Mouse (Mus musculus) heart, adult 8-10 months (tissue): Measurements from ENCODE around the gene 1700069L16Rik. TPM values are rescaled to one million over a fixed set of nuclear protein-coding genes. Genes with fewer than 3 reads are reported as not detected.

Source experiments
- DNase-seq: peaks from one replicate; pipeline ENCODE4 v3.0.0; 2022; ENCODE audit warnings: low spot score
- total RNA-seq, 4 experiments: library from RNA; stranded (reverse); gene quantifications; 2 replicates each; pipeline ENCODE4 v1.2.4; 2022

1700069L16Rik gene
- total RNA-seq, 4 experiments from 2014 or later: not detected

GRCm38 (mm10) chr5:113644520-113644919 is 80.1 kb downstream of the 1700069L16Rik start:
- no peak for DNase-seq

- no peak for DNase-seq
Observed at GRCm38 (mm10) chr5:113643107-113643848, 81.3 kb downstream of the 1700069L16Rik start.

Other genes with a start within 250 kb of the 1700069L16Rik start
- under 1 TPM in 3 of 4 experiments, not detected in 1; 0.11 to 0.23 (median 0.16) TPM for gene Wscd2, start 234.4 kb downstream of the 1700069L16Rik start, total RNA-seq
- 10 to 100 TPM; 14.8 to 30.1 (median 17.9) TPM for gene Cmklr1, start 74.3 kb downstream of the 1700069L16Rik start, total RNA-seq
- 10 to 100 TPM; 10.2 to 11.6 (median 10.8) TPM for gene Ficd, start 11.0 kb upstream of the 1700069L16Rik start, total RNA-seq
- gene Sart3, start 47.7 kb upstream of the 1700069L16Rik start, total RNA-seq: 10 to 100 TPM; 11.2 to 12.6 (median 12.2) TPM
- 100 to 1,000 TPM; 195 to 224 (median 212) TPM for gene Iscu, start 48.0 kb upstream of the 1700069L16Rik start, total RNA-seq
- gene Tmem119, start 75.7 kb upstream of the 1700069L16Rik start, total RNA-seq: 1 to 10 TPM; 2.0 to 4.6 (median 2.7) TPM
- 10 to 100 TPM in 1 of 4 experiments, 1 to 10 TPM in 3; 1.8 to 10.3 (median 2.6) TPM for gene Selplg, start 107.9 kb upstream of the 1700069L16Rik start, total RNA-seq
- 10 to 100 TPM; 21.9 to 30.3 (median 23.7) TPM for gene Coro1c, start 184.0 kb upstream of the 1700069L16Rik start, total RNA-seq